Mouse (Mus musculus) ES-CJ7 (cell line): ENCODE results near the gene Gm49320.
"Not testable (repeated sequence)": the region's sequence is repeated elsewhere in the genome, so short reads cannot be mapped to it uniquely, and the experiment has no call there.

Experiments used
- DNase-seq: peaks from one replicate; pipeline ENCODE4 v3.0.0; 2011; ENCODE audit warnings: low read depth, low spot score

The Gm49320 gene

DNA sequence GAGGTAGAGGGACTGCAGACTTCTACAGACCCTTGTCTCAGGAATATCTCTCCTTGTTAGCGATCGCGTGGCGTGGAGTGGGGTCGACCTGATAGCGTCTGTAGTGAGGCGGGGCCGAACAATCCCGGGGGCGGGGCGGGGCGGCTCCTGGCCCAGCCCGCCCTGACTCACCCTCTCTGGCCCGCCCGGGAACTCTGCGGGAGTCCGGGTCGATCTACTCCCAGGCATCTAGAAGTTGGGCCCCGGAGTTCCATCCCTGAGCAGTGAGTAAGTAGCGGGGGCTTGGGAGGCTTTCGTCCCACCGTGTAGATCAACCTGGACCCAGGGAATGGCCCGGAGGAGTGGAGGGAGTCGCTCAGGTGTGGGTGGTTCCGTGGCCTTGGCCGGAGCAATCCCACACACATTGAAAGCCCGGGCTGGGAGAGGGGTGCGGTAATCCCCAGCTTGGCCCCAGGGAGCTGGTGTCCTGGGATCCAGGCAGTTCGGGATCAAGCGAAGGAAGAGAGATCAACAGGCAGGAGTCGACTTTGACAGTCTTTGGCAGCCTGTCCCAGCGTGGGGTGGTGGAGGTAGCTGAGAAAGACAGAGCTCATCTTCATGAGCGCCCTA is 11.8 kb upstream of the Gm49320 start, which contains the start of gene Lrrc8e:
TSS of gene Lrrc8e (plus strand) at position 89 of the 609 bp plus-strand sequence.
- DNase-seq = no peak

DNA sequence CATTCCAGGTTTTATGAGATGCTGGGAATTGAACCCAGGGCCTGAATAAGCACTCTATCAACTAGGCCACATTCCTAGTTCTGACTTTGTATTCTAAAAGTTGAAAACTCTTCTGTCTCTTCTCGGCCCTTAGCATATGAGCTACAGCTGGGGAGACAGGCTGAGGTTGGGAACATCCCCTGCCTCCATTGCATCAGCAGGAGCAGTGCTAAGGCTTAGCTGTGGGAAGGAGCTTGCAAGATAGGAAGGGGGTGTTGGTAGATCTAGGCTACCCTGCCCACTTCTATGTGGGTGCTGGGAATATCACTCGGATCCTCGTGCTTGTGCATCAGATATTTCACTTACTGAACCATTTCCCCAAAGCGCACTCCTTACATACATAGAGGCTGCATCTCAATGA is 10.7 kb upstream of the Gm49320 start:
- no peak for DNase-seq

DNA sequence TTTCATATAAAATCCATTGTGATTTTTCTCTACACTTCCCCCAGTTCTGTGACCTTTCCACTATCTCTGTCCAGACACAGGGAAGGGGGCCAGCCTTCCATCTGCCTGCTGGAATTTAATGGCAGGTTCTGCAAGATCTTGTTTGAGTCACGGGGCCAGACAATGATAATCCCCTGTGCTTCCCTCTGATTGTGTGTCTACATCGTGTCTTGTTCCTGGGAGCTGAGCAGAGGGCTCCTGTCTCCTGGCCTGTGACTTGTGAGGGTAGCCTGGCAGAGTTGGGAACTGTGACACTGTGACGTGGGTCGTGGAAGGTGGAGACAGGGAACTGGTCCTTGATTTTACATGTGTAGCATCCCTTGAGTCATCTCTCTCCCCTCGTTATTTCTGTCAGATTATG is 8.9 kb upstream of the Gm49320 start:
- DNase-seq = no peak

DNA sequence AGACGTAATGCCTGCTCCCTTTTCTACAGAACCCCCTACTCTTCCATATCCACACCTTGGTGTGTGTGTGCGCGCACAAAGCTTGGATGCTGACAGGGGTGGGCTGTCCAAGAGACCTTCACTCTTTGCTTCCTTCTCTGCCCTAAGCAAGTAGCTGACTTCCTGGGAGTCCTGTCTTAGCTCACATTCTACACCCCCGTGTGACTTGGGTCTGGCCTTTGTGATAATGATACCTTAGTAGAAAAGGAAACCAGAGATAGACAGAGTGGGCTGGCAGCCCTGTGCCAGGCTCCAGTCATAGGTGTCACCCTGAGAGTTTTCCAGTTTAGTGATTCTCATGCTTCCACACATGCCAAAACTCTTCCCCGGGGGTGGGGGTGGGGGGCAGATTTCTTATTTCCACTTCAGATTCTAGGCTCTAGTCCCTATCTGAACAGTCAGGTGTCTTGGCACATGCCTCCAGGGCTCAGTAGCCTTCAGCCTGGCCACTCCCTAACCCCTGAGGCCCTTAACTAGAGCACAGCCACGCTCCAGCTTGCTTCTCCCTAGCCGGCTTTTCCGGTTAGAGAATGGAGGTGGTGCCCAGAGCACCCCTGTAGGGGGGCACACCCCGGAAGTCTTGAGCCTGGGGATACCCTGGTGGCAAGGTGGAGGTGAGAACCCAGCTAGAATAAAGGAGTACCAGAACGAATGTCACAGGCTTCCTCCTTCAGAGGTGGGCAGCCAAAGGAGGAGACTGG is 7.9 kb upstream of the Gm49320 start:
- no peak for DNase-seq

DNA sequence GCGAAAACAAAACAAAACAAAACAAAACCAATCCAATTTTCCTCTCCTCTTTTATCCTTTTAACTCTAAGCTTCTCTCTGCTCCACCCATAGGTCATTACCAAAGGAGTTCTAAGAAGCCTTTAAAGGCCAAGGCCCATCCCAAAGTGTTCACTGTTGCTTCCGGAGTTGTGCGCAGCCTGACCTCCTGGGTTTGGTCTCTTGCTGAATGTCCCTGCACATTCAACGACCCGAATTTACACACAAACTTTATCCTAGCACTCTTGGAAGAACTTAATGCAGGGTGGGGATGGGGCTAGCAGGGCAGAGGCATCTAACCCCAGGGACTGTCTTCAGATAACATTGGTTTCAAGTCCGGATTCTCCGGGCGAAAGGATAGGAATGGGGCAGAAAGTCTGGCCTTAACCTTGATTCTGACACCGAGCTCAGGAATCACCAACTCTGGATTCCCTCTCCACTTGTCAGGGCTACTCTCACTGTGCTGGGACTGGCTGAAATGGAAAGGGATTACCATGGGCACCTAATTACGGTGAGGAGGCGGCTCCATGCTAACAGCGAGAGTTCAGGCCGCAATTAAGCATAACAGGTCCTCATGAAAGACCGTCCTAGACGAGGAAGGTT is 741 bp upstream of the Gm49320 start:
- DNase-seq = peak; percentile 56

DNA sequence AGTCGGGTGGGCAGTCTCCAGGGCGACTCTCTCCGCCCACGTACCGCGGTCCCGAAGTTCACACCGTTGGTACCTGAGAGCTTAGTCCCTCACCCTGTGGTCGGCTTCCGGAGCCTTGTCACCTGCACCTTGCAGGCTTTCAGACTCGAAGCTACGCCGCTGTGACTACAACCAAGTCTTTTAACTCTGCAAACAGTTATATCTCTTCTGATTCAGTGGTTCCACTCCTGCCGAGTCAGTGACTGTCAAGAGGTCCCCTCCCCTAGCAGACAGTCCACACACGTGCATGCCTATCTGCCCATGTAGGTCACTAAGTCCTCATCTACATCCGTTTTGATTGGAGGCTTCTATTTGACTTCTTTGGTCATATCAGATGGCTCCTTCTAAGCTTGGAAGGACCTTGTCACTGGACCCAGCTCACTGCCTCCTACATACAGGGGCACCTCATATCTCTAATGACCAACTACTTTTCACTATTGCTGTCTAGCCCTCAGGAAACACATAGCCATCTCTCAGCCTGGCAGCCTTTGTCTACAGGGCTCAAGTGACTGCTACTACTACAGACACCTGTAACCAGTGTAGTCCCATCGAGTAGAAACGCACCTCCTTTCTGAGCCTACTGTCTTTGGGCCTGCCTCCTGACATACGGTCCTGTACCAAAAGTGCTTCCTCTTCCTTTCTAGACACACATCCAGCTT is 677 bp downstream of the Gm49320 start:
- no peak for DNase-seq

DNA sequence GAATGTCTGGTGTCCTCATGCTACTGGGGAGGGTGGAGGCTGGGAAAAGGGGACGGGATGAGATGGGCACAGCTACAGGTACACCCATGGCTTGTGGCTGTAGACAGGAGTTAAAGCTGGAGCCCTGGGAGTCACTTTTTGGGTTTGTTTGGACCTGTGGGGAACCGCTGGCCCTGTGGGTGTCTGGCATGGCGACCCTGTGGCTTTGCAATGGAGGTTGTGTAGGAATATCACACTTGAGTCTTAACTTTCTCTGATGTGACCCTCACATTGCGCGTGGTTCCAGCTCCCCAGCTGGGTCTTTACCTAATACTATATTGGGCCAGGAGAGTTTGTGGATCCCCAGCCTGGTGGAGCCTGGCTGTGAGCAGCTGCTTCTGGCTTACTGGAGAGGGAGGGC is 6.4 kb downstream of the Gm49320 start:
- DNase-seq = no peak

DNA sequence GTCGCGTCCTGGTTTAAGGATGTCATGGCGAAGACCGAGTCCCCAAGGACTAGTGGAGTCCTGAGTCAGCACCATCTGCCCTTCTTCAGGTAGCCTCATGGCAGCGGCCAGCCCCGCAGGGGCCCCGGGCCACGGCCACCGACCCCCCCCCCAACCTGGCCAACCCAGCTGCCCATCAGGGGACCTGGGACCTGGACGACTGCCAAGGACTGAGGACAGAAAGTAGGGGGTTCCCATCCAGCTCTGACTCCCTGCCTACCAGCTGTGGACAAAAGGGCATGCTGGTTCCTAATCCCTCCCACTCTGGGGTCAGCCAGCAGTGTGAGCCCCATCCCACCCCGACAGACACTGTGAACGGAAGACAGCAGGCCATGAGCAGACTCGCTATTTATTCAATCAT is 7.1 kb downstream of the Gm49320 start:
- DNase-seq = no peak

DNA sequence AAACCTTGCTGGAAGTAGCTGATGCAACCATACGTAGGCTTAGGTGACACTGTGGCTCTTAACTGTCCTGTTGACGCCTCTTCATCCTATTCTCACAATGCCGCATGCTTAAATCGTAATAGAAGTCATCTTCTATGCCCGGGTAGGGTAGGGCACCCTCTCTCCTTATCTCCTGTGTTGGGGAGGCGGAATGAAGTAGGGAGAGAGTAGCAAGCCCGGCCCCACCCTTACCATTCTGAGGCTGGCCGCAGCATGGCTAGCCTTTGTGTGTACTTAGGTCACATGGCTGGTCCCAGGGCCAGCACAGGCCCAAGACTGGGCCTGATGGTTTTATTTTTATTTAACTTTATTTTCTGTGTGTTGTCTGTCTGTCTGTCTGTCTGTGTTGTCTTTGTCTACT is 8.6 kb downstream of the Gm49320 start:
- no peak for DNase-seq

DNA sequence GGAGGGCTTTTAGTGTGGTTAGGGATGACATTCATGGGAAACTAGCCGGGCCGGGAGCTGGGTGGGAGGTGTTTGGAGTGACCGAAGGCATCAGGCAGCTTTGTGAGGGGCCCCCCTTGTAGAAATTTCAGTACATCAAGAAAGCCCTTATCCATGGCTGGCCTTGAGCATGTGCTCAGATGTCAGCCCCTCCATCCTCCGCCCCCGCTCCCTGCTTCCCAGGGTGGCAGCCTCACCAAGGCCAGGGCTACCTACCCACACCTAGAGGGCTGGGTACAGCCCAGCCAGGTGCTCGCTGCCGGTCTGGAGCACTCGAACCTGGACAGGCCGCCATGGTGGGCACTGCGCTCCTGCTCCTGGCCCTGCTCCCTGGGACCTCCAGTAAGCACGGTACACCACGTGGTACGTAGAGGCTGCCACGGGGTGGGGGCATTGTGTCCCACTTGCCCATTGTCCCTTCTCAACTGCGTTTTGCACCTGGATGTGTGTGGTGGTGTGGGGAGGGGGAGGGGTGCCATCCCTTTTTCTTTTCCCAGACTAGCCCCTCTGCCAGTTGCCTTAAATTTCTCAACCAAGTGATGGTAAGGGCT is 9.4 kb downstream of the Gm49320 start, which contains the start of gene Tgfbr3l:
TSS of gene Tgfbr3l (plus strand) at position 264 of the 590 bp plus-strand sequence.
- DNase-seq = no peak

DNA sequence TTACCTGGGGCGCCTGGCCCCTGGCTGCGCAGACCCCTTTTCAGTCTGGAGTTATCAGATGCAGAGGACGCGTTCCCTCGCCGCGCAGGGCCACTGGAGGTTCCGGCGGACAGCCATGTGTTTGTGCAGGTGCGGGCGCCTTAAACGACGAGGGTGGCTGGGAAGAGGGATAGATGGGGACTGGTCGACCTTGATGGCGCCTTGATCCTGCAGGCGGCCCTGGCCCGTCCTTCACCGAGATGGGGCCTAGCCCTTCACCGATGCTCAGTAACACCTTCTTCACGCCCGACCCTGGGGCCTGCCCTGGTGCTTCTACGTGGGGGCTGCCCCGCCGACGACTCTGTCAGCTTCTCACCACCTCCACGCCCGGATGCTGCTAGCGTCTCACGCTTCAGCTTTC is 10.5 kb downstream of the Gm49320 start:
- peak; percentile 79 for DNase-seq

DNA sequence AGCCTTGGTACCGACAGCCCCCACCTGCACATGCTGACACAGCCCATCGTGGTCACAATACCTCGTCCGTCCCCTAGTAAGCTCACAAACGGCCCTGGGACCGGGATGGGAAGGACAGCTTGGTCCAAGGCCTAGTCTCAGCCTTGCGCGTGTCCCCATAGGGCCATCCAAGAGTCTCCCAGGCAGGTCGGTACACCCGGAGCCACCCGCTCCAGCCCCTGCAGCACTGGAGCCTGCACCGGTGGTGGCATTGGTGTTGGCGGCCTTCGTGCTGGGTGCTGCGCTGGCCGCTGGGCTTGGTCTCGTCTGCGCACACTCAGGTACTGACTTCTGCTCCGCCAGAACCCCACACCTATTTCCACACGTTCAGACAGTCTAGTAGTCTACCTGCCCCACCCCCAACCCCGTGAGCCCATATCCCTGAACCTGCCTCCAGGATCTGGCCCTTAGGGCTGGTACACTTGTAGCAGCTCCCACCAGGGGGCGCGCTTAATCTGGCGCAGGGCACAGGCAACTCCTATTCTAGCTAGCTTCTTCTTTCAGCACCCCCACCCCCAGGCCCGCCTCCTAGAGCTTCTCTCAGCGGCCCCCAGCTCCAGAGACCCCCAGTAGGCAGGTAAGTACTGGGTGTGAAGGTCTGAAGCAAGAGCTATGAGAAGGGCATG is 11.8 kb downstream of the Gm49320 start:
- peak; percentile 83 for DNase-seq

DNA sequence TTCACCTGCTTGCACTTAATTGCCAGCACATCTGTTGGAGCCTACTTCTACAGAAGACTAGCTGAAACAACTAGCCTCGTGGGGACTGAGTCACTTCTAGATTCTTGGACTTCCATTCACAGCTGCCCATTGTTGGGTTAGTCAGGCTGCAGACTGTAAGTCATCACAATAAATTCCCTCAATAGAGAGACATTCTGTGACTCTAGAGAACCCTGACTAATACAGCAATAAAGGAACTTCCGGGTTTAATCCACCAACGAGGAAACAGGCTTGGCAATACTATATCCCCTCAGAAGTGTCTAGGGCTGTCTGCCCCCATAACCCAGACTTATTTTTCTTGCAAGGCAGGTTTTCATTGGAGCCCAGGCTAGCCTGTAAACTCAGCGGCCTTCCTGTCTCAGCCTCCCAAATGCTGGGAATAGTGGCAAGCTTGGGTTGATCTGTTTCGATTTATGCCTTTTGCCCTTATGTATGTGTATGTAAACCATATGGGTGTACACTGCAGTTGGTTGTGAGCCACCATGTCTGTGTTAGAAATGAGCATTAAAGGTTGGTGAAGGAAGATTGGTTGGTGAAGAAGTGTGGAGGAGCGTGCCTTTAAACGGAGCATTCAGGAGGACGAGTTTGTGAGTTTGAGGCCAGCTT is 13.6 kb downstream of the Gm49320 start:
- no peak for DNase-seq

DNA sequence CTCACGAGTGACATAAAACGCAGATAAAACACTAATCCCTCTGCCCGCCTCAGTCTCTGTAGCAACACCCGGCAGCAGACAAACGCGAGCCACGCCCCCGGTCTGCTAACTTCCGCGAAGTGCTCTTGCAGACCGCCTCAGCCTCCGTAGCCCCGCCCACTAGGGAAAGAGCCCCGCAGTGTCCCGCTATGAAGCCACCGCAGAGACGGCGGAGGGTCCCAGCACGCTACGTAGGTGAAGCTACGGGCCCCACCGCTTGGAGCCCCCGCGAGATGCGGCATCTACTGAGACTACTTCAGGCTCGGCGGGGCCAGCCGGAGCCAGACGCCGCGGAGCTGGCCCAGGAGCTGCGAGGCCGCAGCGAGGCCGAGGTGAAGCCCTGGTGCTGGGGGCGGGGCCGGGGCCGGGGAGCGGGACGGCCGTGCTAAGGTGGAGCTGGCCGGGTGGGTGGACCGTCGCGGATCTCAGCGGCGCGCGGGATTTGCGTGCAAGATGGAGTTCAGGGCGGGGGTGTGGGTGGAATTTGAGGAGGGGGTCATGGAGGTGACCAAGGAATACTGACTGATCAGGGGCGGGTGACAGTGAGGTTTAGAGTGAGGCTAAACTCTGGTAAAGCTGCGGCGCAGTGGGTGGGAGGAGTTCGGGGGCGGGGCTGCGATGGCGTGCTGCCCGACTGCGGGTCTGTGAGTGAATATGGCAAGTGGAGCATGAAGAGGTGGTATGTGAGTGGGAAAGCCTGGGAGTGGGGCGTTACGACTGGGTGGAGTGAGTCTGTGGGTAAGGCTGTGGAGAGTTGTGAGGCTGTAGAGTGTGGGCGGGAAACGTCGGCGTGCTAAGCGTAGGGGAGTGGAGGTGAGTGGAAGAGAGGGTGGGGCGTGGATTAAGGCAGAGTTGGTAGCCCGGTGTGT is 14.5 kb downstream of the Gm49320 start, which contains the start of gene Snapc2:
TSS of gene Snapc2 (plus strand) at position 147 of the 908 bp plus-strand sequence.
- peak; percentile 96 for DNase-seq

DNA sequence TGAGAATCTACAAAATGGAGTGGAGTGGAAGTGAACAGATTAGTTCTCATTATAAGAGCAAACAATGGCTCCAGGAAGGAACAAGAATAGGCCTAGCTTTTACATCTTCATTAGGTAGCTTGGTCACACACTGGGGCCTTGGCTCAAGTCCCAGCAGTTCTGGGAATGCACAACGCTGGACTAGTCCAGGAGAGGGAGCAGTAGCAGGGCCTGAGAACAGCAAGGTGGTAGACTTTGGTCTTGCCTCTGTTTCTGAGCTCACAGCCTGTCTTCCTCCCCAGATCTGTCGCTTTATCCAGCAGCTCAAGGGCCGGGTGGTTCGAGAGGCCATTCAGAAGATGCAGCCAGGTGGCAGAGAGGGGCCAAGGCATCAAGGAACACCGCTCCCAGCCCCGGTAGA is 15.3 kb downstream of the Gm49320 start:
- DNase-seq = peak; percentile 61

DNA sequence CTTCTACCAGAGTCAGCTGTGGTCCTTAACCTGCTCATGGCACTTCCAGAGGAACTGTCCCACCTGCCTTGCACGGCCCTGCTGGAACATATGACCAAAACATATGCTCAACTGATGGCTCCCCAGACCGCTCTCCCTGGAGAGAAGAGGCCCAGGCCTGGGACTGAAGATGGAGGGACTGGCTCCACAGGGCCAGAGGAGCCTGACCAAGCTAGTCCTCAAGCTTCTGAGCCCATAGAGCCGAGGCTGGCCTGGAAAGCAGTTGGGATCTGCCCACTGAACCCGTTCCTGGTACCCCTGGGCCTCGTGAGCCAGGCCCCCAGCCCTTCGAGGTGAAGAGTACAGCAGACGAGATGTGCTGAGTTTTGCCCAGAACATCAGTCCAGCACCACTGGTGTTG is 16.8 kb downstream of the Gm49320 start:
- not testable (repeated sequence) for DNase-seq

DNA sequence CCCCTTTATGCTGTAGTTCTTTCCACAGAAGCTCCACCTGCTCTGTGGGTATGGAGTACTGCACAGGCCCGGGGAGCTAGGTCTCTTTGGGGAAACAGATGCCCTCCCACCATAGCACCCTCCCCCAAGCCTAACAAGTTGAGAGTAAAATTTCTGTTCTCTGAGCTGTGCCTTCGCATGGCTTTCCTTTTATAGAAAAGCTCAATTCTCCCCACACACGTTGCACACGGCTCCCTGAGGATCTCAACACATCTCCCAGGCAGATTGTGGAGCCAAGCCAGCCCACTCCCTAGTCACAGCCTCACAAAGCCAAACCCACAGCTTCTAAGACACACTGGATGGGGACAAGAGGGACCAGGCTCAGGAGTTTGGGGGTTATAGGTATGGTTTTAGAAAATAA is 18.2 kb downstream of the Gm49320 start:
- no peak for DNase-seq

DNA sequence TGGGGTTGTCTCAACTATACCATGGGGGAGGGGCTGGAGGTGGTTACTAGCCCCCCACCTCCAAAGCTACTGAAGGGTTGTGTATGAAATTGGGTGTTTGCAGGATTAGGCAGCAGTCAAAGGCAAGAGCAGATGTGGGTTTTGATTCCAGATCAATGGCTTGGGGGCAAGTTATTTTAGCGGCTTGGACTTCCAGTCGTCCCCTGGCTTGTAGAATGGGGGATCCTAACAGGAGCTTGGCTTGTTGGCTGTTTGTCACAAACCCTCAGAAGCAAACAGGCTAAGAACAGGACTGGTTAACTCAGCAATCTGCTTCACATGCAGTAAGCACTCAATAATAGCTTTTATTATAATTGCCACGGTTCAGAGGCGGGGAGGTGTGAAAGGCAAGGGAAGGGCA is 18.7 kb downstream of the Gm49320 start:
- DNase-seq = no peak

DNA sequence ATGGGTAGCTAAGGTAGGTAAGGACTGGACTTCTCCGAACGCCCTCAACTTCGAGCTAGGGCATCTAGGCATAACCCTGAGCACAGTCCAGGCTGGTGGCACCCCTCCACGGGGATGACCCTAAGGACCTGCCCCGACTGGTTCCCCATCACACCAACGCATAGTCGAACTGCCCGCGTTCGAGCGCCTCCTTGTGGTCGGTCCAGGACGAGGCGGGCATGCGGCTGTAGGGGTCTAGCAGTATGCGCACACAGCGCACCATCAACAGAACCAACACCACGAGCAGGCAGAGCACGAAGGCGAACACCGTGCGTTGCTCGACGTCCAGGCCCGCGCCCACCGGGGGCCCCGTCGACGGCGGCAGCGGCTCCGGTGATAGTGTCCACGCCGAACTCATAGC is 19.6 kb downstream of the Gm49320 start:
- peak; percentile 90 for DNase-seq

DNA sequence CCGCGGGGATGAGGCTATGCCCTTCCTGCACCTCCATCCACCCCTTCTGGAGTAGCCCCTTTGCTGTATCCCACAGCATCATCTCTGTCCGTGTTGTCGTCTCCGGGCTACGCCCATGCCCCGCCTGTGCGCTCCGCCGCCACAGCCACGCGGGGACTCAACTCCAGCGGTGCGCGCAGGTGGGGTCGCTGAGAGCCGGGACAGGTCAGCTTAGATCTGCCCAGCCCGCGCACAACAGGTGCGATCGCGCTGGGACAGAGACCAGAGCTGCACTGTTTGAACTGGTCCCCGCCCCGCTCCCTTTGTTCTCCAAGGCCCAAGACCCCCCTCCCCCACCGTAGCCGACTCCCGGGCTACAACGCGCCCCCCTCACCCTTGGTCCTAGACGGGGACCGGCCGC is 20.0 kb downstream of the Gm49320 start:
- peak; percentile 87 for DNase-seq
